Comparison of ENCODE assay signal across 26 mouse cellular contexts in the genomic region with DNA sequence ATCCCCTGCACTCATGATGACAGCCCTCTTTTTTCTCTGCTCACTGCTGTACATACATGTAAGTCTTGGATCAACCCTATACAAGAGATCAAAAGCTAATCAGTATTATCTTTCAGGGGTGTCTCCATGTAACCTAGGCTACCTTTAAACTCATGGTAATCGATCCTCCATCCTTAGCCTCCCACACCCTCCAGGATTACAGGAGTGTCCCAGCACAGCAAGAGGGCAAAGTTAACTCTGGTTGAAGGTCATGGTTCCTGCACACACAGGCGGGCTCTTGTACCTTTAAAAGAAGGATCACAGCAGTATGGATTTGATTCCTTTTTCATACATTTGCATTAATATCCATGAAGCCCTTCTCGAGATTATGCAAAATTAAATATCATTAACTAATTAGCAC. TPM values are rescaled to one million over a fixed set of nuclear protein-coding genes. Genes with fewer than 3 reads are reported as not detected.
DNase-seq lines count a peak whose midpoint lies in the region; ATAC-seq and TF ChIP-seq lines count a peak whose summit lies in the region.
"Had no signal": no experiment of that assay in that cellular context is flagged by ENCODE, and none has a peak within 500 bp of the region (broad histone marks: within the 10 kb centered on the region; RNA-seq: fewer than 3 reads in every experiment).

No protein-coding gene starts in this region.

- H3K9me3 ChIP-seq in embryonic facial prominence, embryonic 12.5 days: no peaks in the 10 kb centered on the region
- no peaks in the 10 kb centered on the region for H3K9me3 ChIP-seq in embryonic facial prominence, embryonic 10.5 days
- no peaks in the 10 kb centered on the region for H3K9me3 ChIP-seq in kidney, embryonic 14.5 days (ENCODE audit: control insufficient read depth, low read length)
- no peaks in the 10 kb centered on the region for H3K9me3 ChIP-seq in liver, embryonic 12.5 days (replicated peaks)
- H3K9me3 ChIP-seq: embryonic facial prominence, embryonic 15.5 days; forebrain, embryonic 10.5 days; heart, embryonic 15.5 days; hindbrain, embryonic 15.5 days had no signal

- H3K27me3 ChIP-seq in embryonic facial prominence, embryonic 12.5 days: no peaks in the 10 kb centered on the region
- H3K27me3 ChIP-seq in embryonic facial prominence, embryonic 10.5 days (replicated peaks; ENCODE audit: low read depth, poor library complexity, severe bottlenecking): no peaks in the 10 kb centered on the region
- H3K27me3 ChIP-seq in kidney, embryonic 14.5 days (ENCODE audit: control insufficient read depth, insufficient read depth, low read length): no peaks in the 10 kb centered on the region
- no peaks in the 10 kb centered on the region for H3K27me3 ChIP-seq in liver, adult 2 months (ENCODE audit: control insufficient read depth, insufficient read depth, low read length)
- no peaks in the 10 kb centered on the region for H3K27me3 ChIP-seq in liver, embryonic 12.5 days (replicated peaks)
- H3K27me3 ChIP-seq: embryonic facial prominence, embryonic 15.5 days; heart, embryonic 15.5 days; hindbrain, embryonic 15.5 days had no signal

- WGBS in embryonic facial prominence, embryonic 12.5 days: 66% methylated on average over 3 of the region's 3 CpGs
- 81% methylated on average over 3 of the region's 3 CpGs for WGBS in embryonic facial prominence, embryonic 10.5 days
- WGBS in kidney, embryonic 14.5 days: 48% methylated on average over 3 of the region's 3 CpGs
- 25% methylated on average over 3 of the region's 3 CpGs for WGBS in liver, adult 2 months
- WGBS in liver, embryonic 12.5 days (ENCODE audit: insufficient replicate concordance): 57% methylated on average over 3 of the region's 3 CpGs

- ATAC-seq in embryonic facial prominence, embryonic 12.5 days (ENCODE audit: insufficient number of reproducible peaks, insufficient read depth, low FRiP score, low TSS enrichment): peak; percentile 28; the same call in 1 of the 2 replicates
- ATAC-seq in kidney, embryonic 14.5 days (ENCODE audit: low FRiP score, low TSS enrichment): peak; percentile 77
- no peak for ATAC-seq in liver, embryonic 12.5 days
- ATAC-seq: activated CD4-positive, CD25-positive, alpha-beta regulatory T cell, adult 4 months; CD4-positive, CD25-positive, alpha-beta regulatory T cell, adult 4 months; forebrain, embryonic 16.5 days had no signal

- no peak for TF ChIP-seq CTCF in liver, adult 2 months (IDR thresholded peaks at IDR 0.05; ENCODE audit: low read depth, low read length)

- H3K4me3 ChIP-seq in embryonic facial prominence, embryonic 12.5 days: no peak overlapping the region
- H3K4me3 ChIP-seq in embryonic facial prominence, embryonic 10.5 days: no peak overlapping the region
- H3K4me3 ChIP-seq in kidney, embryonic 14.5 days (ENCODE audit: low read length): no peak overlapping the region
- H3K4me3 ChIP-seq in liver, adult 2 months (ENCODE audit: insufficient read depth, low read depth, low read length): no peak overlapping the region
- no peak overlapping the region for H3K4me3 ChIP-seq in liver, embryonic 12.5 days
- H3K4me3 ChIP-seq: embryonic facial prominence, embryonic 15.5 days; erythroblast, embryonic 14.5 days; forebrain, embryonic 10.5 days; heart, adult 2 months; heart, embryonic 15.5 days; hindbrain, embryonic 15.5 days had no signal

- H3K4me2 ChIP-seq in embryonic facial prominence, embryonic 12.5 days (replicated peaks): no peak overlapping the region
- no peak overlapping the region for H3K4me2 ChIP-seq in kidney, embryonic 14.5 days (replicated peaks; ENCODE audit: low read depth, low read length)
- no peak overlapping the region for H3K4me2 ChIP-seq in liver, embryonic 12.5 days
- H3K4me2 ChIP-seq: embryonic facial prominence, embryonic 15.5 days; heart, embryonic 11.5 days; heart, embryonic 15.5 days; hindbrain, embryonic 15.5 days had no signal

- H3K9ac ChIP-seq in embryonic facial prominence, embryonic 12.5 days: no peak overlapping the region
- H3K9ac ChIP-seq in kidney, embryonic 14.5 days (ENCODE audit: low read depth, low read length): no peak overlapping the region
- H3K9ac ChIP-seq in liver, adult 2 months (ENCODE audit: low read depth, low read length): no peak overlapping the region
- H3K9ac ChIP-seq in liver, embryonic 12.5 days: no peak overlapping the region
- H3K9ac ChIP-seq: embryonic facial prominence, embryonic 15.5 days; heart, embryonic 15.5 days; hindbrain, embryonic 15.5 days had no signal

- no peak overlapping the region for H3K27ac ChIP-seq in embryonic facial prominence, embryonic 12.5 days
- H3K27ac ChIP-seq in embryonic facial prominence, embryonic 10.5 days (replicated peaks): no peak overlapping the region
- no peak overlapping the region for H3K27ac ChIP-seq in kidney, embryonic 14.5 days (ENCODE audit: low read depth, low read length)
- 0 out of 2 replicates have a peak overlapping the region, but pooled peaks have one; percentile 37 for H3K27ac ChIP-seq in liver, adult 2 months (replicated peaks; ENCODE audit: insufficient read depth, low read depth, low read length)
- no peak overlapping the region for H3K27ac ChIP-seq in liver, embryonic 12.5 days
- H3K27ac ChIP-seq: embryonic facial prominence, embryonic 15.5 days; forebrain, embryonic 10.5 days; heart, adult 2 months; heart, embryonic 15.5 days; hindbrain, embryonic 15.5 days had no signal

- H3K36me3 ChIP-seq in embryonic facial prominence, embryonic 12.5 days: no peaks in the 10 kb centered on the region
- H3K36me3 ChIP-seq in embryonic facial prominence, embryonic 10.5 days (replicated peaks): no peaks in the 10 kb centered on the region
- H3K36me3 ChIP-seq in kidney, embryonic 14.5 days (ENCODE audit: control insufficient read depth, insufficient read depth, low read length): no peaks in the 10 kb centered on the region
- H3K36me3 ChIP-seq in liver, adult 2 months (ENCODE audit: control insufficient read depth, insufficient read depth, low read length): no peaks in the 10 kb centered on the region
- no peaks in the 10 kb centered on the region for H3K36me3 ChIP-seq in liver, embryonic 12.5 days
- H3K36me3 ChIP-seq: embryonic facial prominence, embryonic 15.5 days; forebrain, embryonic 10.5 days; heart, embryonic 15.5 days; hindbrain, embryonic 15.5 days had no signal

- no peak for TF ChIP-seq POLR2A in liver, adult 2 months (IDR thresholded peaks at IDR 0.05; ENCODE audit: extremely low read depth, insufficient read depth, low read length)

- no peak for DNase-seq in embryonic facial prominence, embryonic 10.5 days (ENCODE audit: low spot score)
- no peak for DNase-seq in kidney, postnatal 10 days
- DNase-seq in liver, adult 2 months (ENCODE audit: extremely low read depth, low read depth, low spot score): peak; percentile 84
- no peak for DNase-seq in right cerebral cortex, adult 18-20 months
- DNase-seq: adrenal gland, postnatal 14 days; B cell, adult 2 months; cerebellum, adult 18-20 months; cerebellum, adult 9-11 months; cerebellum, postnatal 36 days; gastrocnemius, postnatal 14 days; heart, adult 2 months; heart, postnatal 14 days had no signal

- no peaks in the 10 kb centered on the region for H3K4me1 ChIP-seq in embryonic facial prominence, embryonic 12.5 days
- H3K4me1 ChIP-seq in embryonic facial prominence, embryonic 10.5 days: 0 out of 2 replicates have a peak, but pooled peaks cover 3% of the 10 kb centered on the region
- no peaks in the 10 kb centered on the region for H3K4me1 ChIP-seq in kidney, embryonic 14.5 days (ENCODE audit: control insufficient read depth, insufficient read depth, low read length)
- peaks cover 6% of the 10 kb centered on the region; the same call in 1 of the 2 replicates for H3K4me1 ChIP-seq in liver, adult 2 months (ENCODE audit: control insufficient read depth, insufficient read depth, low read length)
- H3K4me1 ChIP-seq in liver, embryonic 12.5 days: no peaks in the 10 kb centered on the region
- H3K4me1 ChIP-seq: embryonic facial prominence, embryonic 15.5 days; forebrain, embryonic 10.5 days; heart, embryonic 15.5 days; hindbrain, embryonic 15.5 days had no signal

- H3K79me2 ChIP-seq in liver, adult 2 months (ENCODE audit: control insufficient read depth, insufficient read depth, low read length): no peaks in the 10 kb centered on the region

RNA-seq across cellular contexts. Expression of a gene that starts 19.9 kb away (rescaled TPM):
- 0.59 TPM in 1 of 2 replicates, not detected in the other for polyA plus RNA-seq in embryonic facial prominence, embryonic 12.5 days (2016; fragmentation: Nextera tagmentation; extraction: Ambion mirVana)
- polyA plus RNA-seq in embryonic facial prominence, embryonic 10.5 days (2016; fragmentation: Nextera tagmentation; extraction: Ambion mirVana): not detected in 2 replicates
- polyA plus RNA-seq in kidney, embryonic 14.5 days (2014; fragmentation: Nextera tagmentation; extraction: Ambion mirVana): not detected in 2 replicates
- total RNA-seq in liver, adult 2 months (2014; rRNA removed): 0.27 and 1.0 TPM in 2 replicates
- 1.1 and 1.5 TPM in 2 replicates for polyA plus RNA-seq in liver, adult 2 months (2012; rRNA removed)
- polyA plus RNA-seq in liver, embryonic 12.5 days (2016; fragmentation: Nextera tagmentation; extraction: Ambion mirVana): not detected in 2 replicates
- total RNA-seq: adrenal gland, postnatal 14 days; heart, adult 2 months; heart, postnatal 14 days; hematopoietic stem cell, adult 5-6 weeks; MEL had no signal
- polyA plus RNA-seq: activated CD4-positive, CD25-positive, alpha-beta regulatory T cell, adult 4 months; CD4-positive, CD25-positive, alpha-beta regulatory T cell, adult 4 months; erythroblast, embryonic 14.5 days; forebrain, embryonic 10.5 days; heart, adult 2 months; hindbrain, embryonic 15.5 days had no signal

RNA-seq across cellular contexts. Expression of a gene that starts 40.5 kb away (rescaled TPM):
- 74.8 and 79.0 TPM in 2 replicates for polyA plus RNA-seq in embryonic facial prominence, embryonic 12.5 days (2016; fragmentation: Nextera tagmentation; extraction: Ambion mirVana)
- 63.1 and 78.7 TPM in 2 replicates for polyA plus RNA-seq in embryonic facial prominence, embryonic 10.5 days (2016; fragmentation: Nextera tagmentation; extraction: Ambion mirVana)
- 238 and 306 TPM in 2 replicates for polyA plus RNA-seq in kidney, embryonic 14.5 days (2014; fragmentation: Nextera tagmentation; extraction: Ambion mirVana)
- 7,708 and 11,486 TPM in 2 replicates for total RNA-seq in liver, adult 2 months (2014; rRNA removed)
- polyA plus RNA-seq in liver, adult 2 months (2012; rRNA removed): 7,278 and 7,946 TPM in 2 replicates
- 52.4 and 56.3 TPM in 2 replicates for polyA plus RNA-seq in liver, embryonic 12.5 days (2016; fragmentation: Nextera tagmentation; extraction: Ambion mirVana)
- total RNA-seq: MEL had no signal

Comparison
In these comparisons a context has a peak if more than half of its experiments do, and no peak if none do; other contexts are left out.
1. RNA of a gene that starts 40.5 kb away (polyA plus RNA-seq): 7,278 to 7,946 TPM in liver, adult 2 months; 238 to 306 TPM in kidney, embryonic 14.5 days, 74.8 to 79.0 TPM in embryonic facial prominence, embryonic 12.5 days, 63.1 to 78.7 TPM in embryonic facial prominence, embryonic 10.5 days and 52.4 to 56.3 TPM in liver, embryonic 12.5 days; every median in the first group is over 10 times any median in the second.